Mouse (Mus musculus) midbrain, embryonic 15.5 days (tissue): Measurements from ENCODE around the gene Gcn1l1. TPM values are rescaled to one million over a fixed set of nuclear protein-coding genes. Genes with fewer than 3 reads are reported as not detected.

Source experiments
- ATAC-seq: fragments of 200-750 bp; cut with Nextera tagmentation; replicated peaks from 2 replicates; pipeline ENCODE4 v1.8.0; 2017; ENCODE audit warnings: moderate TSS enrichment
- H3K27ac ChIP-seq: fragments of 300-500 bp; sonication (generic); 2 replicates; pipeline ENCODE4 v1.5.1; 2015; ENCODE audit warnings: mild to moderate bottlenecking, inconsistent platforms
- H3K27me3 ChIP-seq: fragments of 300-500 bp; sonication (generic); replicated peaks from 2 replicates; pipeline ENCODE4 v1.6.1; 2015; ENCODE audit warnings: inconsistent platforms
- H3K36me3 ChIP-seq: fragments of 300-500 bp; sonication (generic); replicated peaks from 2 replicates; pipeline ENCODE4 v1.6.1; 2015; ENCODE audit warnings: inconsistent platforms
- H3K4me1 ChIP-seq: fragments of 300-500 bp; sonication (generic); 2 replicates; pipeline ENCODE4 v1.6.1; 2015; ENCODE audit warnings: inconsistent platforms
- H3K4me2 ChIP-seq: fragments of 300-500 bp; sonication (generic); 2 replicates; pipeline ENCODE4 v1.6.1; 2015; ENCODE audit warnings: inconsistent platforms, mild to moderate bottlenecking, moderate library complexity
- H3K4me3 ChIP-seq: fragments of 300-500 bp; sonication (generic); 2 replicates; pipeline ENCODE4 v1.5.1; 2015; ENCODE audit warnings: mild to moderate bottlenecking, inconsistent platforms
- H3K9ac ChIP-seq: fragments of 300-500 bp; sonication (generic); 2 replicates; pipeline ENCODE4 v1.6.1; 2015; ENCODE audit warnings: mild to moderate bottlenecking, inconsistent platforms
- H3K9me3 ChIP-seq: fragments of 300-500 bp; sonication (generic); 2 replicates; pipeline ENCODE4 v1.6.1; 2016; ENCODE audit warnings: inconsistent platforms
- WGBS: fragments of 180-500 bp; shearing (Covaris S2); methylation state at CpG from one replicate; pipeline ENCODE4 v1.1.7; 2015; ENCODE audit warnings: mixed read lengths; 5-methylcytosine and 5-hydroxymethylcytosine counted together
- polyA plus RNA-seq: library from polyadenylated mRNA; unstranded; fragments of >200 nt; fragmentation: Nextera tagmentation; extraction: Ambion mirVana; gene quantifications from 2 replicates; pipeline ENCODE4 v1.2.1, GENCODE M21; 2015

Gene Gcn1l1
- polyA plus RNA-seq, 1 experiment from 2014 or later = 53.4 TPM

DNA sequence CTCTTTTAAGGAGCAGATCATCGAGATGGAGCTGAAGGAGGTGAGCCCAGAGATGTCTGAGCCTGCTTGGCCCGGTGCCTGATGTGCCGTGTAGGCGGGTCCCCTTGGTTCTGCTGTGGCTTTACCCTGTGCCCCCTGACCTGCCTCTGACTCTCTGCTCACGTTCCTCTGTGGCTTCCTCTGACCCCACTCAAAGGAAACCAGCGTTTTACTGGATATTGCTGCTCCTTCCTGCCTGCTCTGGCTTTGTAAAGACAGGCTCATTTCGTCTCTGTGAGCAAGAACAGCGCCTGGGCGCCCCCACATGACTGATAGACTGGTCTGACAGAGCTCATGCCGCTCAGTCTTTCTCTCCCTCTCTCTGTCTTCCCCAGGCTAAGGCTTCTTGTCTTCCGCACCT is 26.0 kb downstream of the Gcn1l1 start:
- Histone ChIP-seq H3K9ac (no peak overlapping the region), H3K27me3 (no peaks in the 10 kb centered on the region), H3K9me3 (no peaks in the 10 kb centered on the region), H3K4me2 (no peak overlapping the region), H3K4me1 (no peaks in the 10 kb centered on the region), H3K36me3 (peaks cover 72% of the 10 kb centered on the region), H3K27ac (no peak overlapping the region), H3K4me3 (no peak overlapping the region)
- ATAC-seq = no peak
- 86% methylated on average over 11 of the region's 11 CpGs for WGBS

DNA sequence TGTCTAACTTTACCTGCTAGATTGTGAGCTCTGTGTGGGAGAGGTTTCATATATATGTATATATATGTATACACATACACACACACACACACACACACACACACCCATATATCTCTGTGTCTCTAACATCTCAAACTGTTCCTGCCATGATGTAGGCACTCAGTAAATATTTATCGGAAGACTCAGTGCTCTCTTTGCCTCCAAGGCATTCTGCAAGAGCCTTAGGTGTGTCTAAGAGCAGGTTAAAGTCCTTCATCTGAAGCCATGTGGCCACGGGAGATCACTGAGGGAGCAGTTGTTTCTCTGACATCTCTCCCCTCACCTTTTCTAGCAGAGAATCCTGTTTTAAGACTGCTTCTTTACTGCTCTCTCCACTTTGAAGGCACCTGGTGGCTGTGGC is 26.5 kb downstream of the Gcn1l1 start:
- Histone ChIP-seq H3K4me1 (no peaks in the 10 kb centered on the region), H3K36me3 (peaks cover 72% of the 10 kb centered on the region), H3K4me3 (no peak overlapping the region), H3K27me3 (no peaks in the 10 kb centered on the region), H3K27ac (no peak overlapping the region), H3K9ac (no peak overlapping the region), H3K4me2 (no peak overlapping the region), H3K9me3 (no peaks in the 10 kb centered on the region)
- ATAC-seq = no peak
- 98% methylated on average over 2 of the region's 2 CpGs for WGBS

DNA sequence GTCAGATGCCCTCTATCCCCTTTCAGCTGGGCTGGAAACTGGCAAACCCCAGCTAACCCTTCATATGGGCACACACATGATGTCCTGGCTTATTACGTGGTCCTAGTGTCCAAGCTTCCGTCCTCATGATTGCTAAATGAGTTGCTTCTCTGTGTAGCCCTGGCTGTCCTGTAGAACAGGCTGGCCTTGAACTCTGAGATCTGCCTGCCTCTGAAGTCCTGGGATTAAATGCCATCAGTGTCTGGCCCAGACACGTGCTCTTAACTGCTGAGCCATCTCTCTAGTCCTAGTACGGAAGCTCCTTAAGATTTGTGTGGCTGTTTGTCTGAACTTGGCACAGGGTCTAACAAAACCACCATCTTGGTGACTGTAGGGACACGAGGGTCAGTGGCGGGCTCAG is 38.5 kb downstream of the Gcn1l1 start:
- no peak overlapping the region for H3K27ac ChIP-seq
- no peaks in the 10 kb centered on the region for H3K9me3 ChIP-seq
- H3K4me1 ChIP-seq = no peaks in the 10 kb centered on the region
- peaks cover 61% of the 10 kb centered on the region for H3K36me3 ChIP-seq
- no peak overlapping the region for H3K9ac ChIP-seq
- no peak overlapping the region for H3K4me3 ChIP-seq
- no peak overlapping the region for H3K4me2 ChIP-seq
- H3K27me3 ChIP-seq = no peaks in the 10 kb centered on the region
- WGBS = 97% methylated on average over 6 of the region's 6 CpGs
- no peak for ATAC-seq

DNA sequence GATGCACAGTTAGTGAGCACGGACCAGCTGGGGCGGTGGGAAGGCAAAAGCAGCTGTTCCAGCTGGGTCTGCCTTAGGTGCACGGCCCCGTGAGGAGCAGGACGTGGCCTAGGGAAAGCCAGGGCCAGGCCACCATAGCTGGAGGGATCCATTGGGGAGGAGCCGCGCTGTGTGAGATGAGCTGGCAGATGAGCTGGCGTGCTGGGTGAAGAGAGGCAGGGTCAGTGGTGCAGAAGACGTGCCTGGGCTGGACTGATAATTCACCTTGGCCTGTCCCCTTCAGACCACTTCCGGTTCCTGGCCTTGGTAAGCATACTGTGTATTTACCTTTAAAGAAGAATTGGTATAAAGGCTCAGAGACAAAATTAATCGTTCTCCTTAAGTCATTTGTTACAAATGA is 46.5 kb downstream of the Gcn1l1 start:
- 91% methylated on average over 11 of the region's 11 CpGs for WGBS
- no peak for ATAC-seq
- no peaks in the 10 kb centered on the region for H3K4me1 ChIP-seq

DNA sequence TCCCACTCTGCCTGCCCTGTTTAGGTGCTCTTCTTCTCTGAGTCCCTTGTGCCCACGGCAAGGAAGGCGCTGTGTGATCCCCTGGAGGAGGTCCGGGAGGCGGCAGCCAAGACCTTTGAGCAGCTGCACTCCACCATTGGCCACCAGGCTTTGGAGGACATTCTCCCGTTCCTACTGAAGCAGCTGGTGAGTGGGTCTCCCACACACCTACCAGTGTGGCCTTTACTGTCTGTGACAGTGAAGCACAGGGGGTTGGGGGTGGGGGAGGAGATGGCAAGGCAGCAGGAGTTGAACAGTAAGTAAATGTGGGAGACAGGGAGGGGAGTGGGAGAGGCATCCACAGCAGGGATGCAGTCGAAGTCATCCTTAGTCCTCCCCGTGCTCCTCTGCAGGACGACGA is 48.3 kb downstream of the Gcn1l1 start:
- Histone ChIP-seq H3K4me3 (no peak overlapping the region), H3K27ac (no peak overlapping the region), H3K36me3 (peaks cover 88% of the 10 kb centered on the region), H3K4me1 (no peaks in the 10 kb centered on the region), H3K27me3 (no peaks in the 10 kb centered on the region), H3K9me3 (no peaks in the 10 kb centered on the region), H3K9ac (no peak overlapping the region), H3K4me2 (no peak overlapping the region)
- 91% methylated on average over 9 of the region's 9 CpGs for WGBS
- no peak for ATAC-seq

More for the DNA sequence above, 46.5 kb downstream of the Gcn1l1 start:
- H3K9me3 ChIP-seq = no peaks in the 10 kb centered on the region
- H3K27ac ChIP-seq = no peak overlapping the region
- H3K9ac ChIP-seq = no peak overlapping the region
- no peak overlapping the region for H3K4me3 ChIP-seq
- no peaks in the 10 kb centered on the region for H3K27me3 ChIP-seq
- no peak overlapping the region for H3K4me2 ChIP-seq
- H3K36me3 ChIP-seq = peaks cover 86% of the 10 kb centered on the region

DNA sequence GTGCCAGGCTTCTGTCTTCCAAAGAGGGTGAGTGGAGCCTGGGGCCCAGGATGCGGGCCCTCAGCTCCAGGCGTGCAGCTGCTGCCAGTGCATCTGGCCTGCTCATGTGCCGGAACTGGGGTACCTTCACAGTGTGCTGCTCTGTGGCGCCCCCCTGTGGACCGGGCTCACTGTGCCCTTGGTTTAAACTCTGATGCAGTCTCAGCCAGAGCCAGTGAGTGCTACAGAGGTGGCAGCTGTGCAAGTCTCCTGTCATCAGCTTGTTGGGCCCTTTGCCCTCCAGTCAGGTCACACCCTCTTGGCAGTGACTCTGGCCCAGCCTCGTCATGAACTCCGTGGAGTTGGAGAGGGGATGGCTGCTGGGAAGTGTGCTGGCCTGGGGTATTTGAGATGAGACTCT is 49.9 kb downstream of the Gcn1l1 start:
- ATAC-seq = no peak
- H3K27me3 ChIP-seq = no peaks in the 10 kb centered on the region

DNA sequence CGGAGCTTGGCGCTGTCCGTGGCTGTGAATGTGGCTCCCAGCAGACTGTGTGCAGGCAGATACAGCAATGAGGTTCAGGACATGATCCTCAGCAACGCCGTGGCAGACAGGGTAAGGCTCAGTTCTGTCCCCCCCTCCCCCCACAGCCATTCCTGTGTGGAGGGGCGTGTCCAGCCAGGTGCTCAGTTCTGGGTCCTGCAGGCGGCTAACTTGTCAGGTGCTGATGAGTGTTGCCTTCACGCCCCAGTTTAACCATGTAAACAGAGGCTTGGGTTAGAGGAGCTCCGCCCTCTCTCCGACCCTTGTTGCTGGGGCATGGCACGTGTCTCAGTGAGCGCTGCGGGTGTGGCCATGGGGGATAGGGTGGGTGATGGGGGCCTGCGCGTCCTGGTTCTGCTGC is 54.6 kb downstream of the Gcn1l1 start:
- H3K4me3 ChIP-seq = no peak overlapping the region
- H3K27ac ChIP-seq = no peak overlapping the region
- H3K9ac ChIP-seq = no peak overlapping the region
- peaks cover 53% of the 10 kb centered on the region for H3K36me3 ChIP-seq
- H3K9me3 ChIP-seq = no peaks in the 10 kb centered on the region
- H3K4me2 ChIP-seq = no peak overlapping the region
- H3K27me3 ChIP-seq = no peaks in the 10 kb centered on the region
- no peak for ATAC-seq
- 94% methylated on average over 15 of the region's 15 CpGs for WGBS
- no peaks in the 10 kb centered on the region for H3K4me1 ChIP-seq

More for the DNA sequence above, 49.9 kb downstream of the Gcn1l1 start:
- Histone ChIP-seq H3K4me3 (no peak overlapping the region), H3K9ac (no peak overlapping the region), H3K36me3 (peaks cover 88% of the 10 kb centered on the region), H3K27ac (no peak overlapping the region), H3K4me2 (no peak overlapping the region), H3K9me3 (no peaks in the 10 kb centered on the region), H3K4me1 (no peaks in the 10 kb centered on the region)
- 86% methylated on average over 7 of the region's 7 CpGs for WGBS

DNA sequence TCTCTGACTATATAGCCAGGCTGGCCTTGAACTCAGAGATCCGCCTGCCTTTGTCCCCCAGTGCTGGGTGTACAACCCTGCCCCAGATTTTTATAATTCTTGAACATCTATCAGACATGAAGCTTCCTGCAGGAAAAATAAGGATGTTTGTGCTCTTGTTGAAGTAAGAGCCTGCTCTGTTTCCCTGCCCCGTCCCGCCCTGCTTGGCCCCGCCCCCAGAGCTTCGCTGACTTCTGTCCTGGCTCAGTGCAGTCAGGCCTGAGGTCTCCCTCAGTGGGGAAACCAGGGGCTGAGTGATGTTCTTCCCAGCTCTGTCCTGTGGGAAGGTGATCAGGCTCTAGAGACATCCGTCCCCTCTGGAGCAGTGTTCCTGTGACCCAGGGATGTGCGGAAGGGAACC is 57.6 kb downstream of the Gcn1l1 start:
- no peaks in the 10 kb centered on the region for H3K9me3 ChIP-seq
- ATAC-seq = no peak
- WGBS = 87% methylated on average over 7 of the region's 7 CpGs

DNA sequence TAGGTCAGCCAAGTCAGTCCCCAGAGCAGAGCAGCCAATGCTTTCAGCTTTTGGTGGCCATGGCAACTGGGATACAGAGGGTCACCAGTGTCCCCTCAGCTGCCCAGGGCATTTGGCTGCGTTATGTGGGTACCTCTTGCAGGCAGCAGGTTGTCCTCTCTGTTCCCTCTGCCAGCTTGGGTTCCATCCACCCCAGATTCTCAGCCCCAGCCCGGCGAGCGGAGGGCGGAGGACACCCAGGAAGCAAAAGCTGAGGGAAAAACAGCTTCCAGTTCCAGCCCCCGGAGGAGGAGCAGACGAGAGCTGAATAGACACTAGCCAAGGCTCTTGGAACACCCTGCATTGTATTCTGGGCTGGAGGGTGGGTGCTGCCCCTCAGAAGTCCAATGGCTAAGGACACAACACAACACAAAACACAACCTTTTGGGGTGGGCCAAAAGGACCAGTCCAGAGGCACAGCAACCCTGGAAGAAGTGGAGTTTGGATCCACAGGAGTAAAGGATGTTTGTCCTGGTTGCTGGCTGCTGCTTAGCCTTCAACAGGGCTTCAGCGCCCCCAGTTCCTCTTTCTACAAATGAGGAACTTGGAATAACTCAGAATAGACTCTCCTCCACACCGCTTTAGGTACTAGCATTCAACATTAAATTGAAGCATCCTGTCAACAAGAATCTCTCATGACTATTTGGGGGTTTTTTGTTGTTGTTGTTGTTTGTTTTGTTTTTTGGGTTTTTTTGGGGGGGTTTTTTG is 58.8 kb downstream of the Gcn1l1 start:
- peaks cover 15% of the 10 kb centered on the region; the same call in 1 of the 2 replicates for H3K36me3 ChIP-seq
- H3K27me3 ChIP-seq = no peaks in the 10 kb centered on the region
- no peak overlapping the region for H3K4me2 ChIP-seq
- no peak for ATAC-seq
- no peak overlapping the region for H3K9ac ChIP-seq
- H3K27ac ChIP-seq = no peak overlapping the region
- H3K4me3 ChIP-seq = no peak overlapping the region
- WGBS = 76% methylated on average over 9 of the region's 9 CpGs
- H3K4me1 ChIP-seq = no peaks in the 10 kb centered on the region
- H3K9me3 ChIP-seq = no peaks in the 10 kb centered on the region

More for the DNA sequence above, 57.6 kb downstream of the Gcn1l1 start:
- Histone ChIP-seq H3K27ac (no peak overlapping the region), H3K4me3 (no peak overlapping the region), H3K9ac (no peak overlapping the region), H3K36me3 (peaks cover 24% of the 10 kb centered on the region; the same call in 1 of the 2 replicates), H3K27me3 (no peaks in the 10 kb centered on the region), H3K4me1 (no peaks in the 10 kb centered on the region), H3K4me2 (no peak overlapping the region)

DNA sequence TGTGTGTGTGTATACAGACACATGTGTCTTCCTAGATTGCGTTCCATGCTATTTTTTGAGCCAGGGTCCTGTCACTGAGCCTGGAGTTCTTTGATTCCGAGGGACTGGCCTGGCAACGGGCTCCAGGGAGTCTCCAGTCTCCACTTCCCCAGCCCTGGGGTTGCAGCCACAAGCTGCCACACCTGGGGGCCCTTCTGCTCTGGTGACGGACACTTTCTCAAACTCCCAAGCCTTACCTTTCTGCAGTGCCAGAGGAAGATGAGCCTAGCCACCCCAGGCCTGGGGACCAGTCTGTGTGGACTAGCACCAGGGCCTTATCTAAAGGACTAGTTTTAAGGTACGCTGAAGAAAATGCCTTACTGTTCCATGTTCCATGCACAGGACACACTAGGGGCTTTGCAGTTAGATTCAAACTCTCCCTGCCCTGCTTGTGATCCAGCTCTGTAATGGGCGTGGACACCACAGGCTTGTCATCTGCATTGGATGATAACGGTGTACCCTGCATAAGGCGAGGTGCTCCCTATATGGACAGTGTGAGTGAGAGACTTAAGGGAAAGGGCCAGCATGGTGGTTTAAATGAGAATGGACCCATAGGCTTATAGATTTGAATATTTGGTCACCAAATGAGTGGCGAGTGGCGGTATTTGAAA is 61.3 kb downstream of the Gcn1l1 start:
- Histone ChIP-seq H3K4me1 (peaks cover 10% of the 10 kb centered on the region), H3K4me2 (no peak overlapping the region), H3K27me3 (no peaks in the 10 kb centered on the region), H3K9ac (no peak overlapping the region), H3K27ac (no peak overlapping the region), H3K4me3 (no peak overlapping the region), H3K9me3 (no peaks in the 10 kb centered on the region), H3K36me3 (0 out of 2 replicates have a peak, but pooled peaks cover 3% of the 10 kb centered on the region)
- no peak for ATAC-seq
- 89% methylated on average over 10 of the region's 10 CpGs for WGBS

DNA sequence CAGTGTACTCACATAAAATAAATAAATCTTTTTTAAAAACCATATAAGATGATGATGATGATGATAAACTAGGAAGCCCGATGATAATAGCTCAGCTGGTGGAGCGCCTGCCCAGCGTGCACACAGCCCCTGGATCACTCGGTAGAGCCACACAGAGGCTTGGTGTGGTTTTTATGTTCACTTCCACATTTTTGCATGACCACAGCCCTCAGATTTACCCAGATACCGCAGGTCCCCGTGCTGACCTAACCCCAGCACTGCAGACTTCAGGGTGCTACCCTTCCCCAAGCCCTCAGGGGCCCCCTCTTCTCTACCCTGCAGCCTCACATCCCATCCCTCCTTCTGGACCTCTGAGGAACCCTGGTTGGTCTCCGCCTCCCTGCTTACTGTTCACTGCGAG is 63.0 kb downstream of the Gcn1l1 start:
- H3K27ac ChIP-seq = no peak overlapping the region
- H3K4me1 ChIP-seq = peaks cover 18% of the 10 kb centered on the region
- H3K27me3 ChIP-seq = no peaks in the 10 kb centered on the region
- 79% methylated on average over 8 of the region's 8 CpGs for WGBS
- no peak for ATAC-seq
- no peaks in the 10 kb centered on the region for H3K36me3 ChIP-seq
- no peak overlapping the region for H3K4me2 ChIP-seq
- no peak overlapping the region for H3K9ac ChIP-seq
- H3K9me3 ChIP-seq = no peaks in the 10 kb centered on the region
- H3K4me3 ChIP-seq = no peak overlapping the region

DNA sequence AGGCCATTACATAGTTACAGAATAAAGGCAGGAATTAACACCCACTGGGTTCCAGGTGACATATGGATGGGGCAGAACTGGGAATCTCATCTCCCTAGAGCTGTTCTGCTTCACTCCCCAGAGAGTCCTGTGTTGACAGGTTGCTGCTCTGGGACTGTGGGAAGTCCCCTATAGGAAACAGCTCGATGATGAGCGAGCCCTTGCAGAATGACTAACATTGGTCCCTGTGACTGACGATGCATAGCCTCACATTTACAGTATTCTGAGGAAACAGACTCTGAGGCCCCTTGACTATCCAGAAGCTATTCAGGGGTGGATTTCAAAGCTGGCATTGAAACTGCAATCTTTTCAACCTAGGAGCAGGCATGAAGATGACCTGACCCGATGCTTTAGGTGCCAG is 64.6 kb downstream of the Gcn1l1 start:
- H3K36me3 ChIP-seq = no peaks in the 10 kb centered on the region
- no peak for ATAC-seq
- no peaks in the 10 kb centered on the region for H3K9me3 ChIP-seq
- no peak overlapping the region for H3K27ac ChIP-seq
- H3K9ac ChIP-seq = no peak overlapping the region
- no peak overlapping the region for H3K4me3 ChIP-seq
- H3K4me2 ChIP-seq = no peak overlapping the region
- WGBS = 93% methylated on average over 4 of the region's 4 CpGs
- peaks cover 34% of the 10 kb centered on the region for H3K4me1 ChIP-seq
- no peaks in the 10 kb centered on the region for H3K27me3 ChIP-seq

DNA sequence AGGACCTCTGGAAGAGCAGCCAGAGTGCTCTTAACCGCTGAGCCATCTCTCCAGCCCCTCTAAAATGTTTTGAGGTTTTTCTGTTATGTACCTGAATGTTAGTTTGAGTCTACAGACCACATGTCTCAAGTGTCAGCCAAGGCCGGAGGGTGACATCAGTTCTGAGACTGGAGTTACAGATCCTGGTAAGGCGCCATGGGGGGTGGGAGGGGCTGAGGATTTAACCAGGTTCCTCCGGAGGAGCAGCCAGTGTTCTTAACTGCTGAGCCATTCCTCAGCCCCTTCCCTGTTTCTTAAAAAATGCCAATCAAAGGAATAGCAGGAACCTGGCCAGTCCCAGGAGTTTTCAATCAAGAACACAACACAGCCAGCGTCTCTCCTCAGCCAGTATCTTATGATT is 65.2 kb downstream of the Gcn1l1 start:
- Histone ChIP-seq H3K36me3 (no peaks in the 10 kb centered on the region), H3K9me3 (no peaks in the 10 kb centered on the region), H3K27ac (0 out of 2 replicates have a peak overlapping the region, but pooled peaks have one; percentile 38), H3K4me2 (no peak overlapping the region), H3K4me1 (peaks cover 40% of the 10 kb centered on the region), H3K9ac (no peak overlapping the region), H3K27me3 (no peaks in the 10 kb centered on the region), H3K4me3 (peak overlapping the region; percentile 75; the same call in 1 of the 2 replicates)
- no peak for ATAC-seq
- 47% methylated on average over 5 of the region's 5 CpGs for WGBS
